Mouse (Mus musculus) retina, postnatal 1 day (tissue): ENCODE results near the gene Med27.

Experiments
- DNase-seq: peaks from one replicate; pipeline ENCODE4 v3.0.0-alpha.2; 2012

Med27 gene

GRCm38 (mm10) chr2:29572811-29573427, 226.3 kb downstream of the Med27 start:
- DNase-seq, result no peak

GRCm38 (mm10) chr2:29573591-29573990, 227.0 kb downstream of the Med27 start:
- DNase-seq, result peak; percentile 83

GRCm38 (mm10) chr2:29574187-29574586, 227.6 kb downstream of the Med27 start:
- DNase-seq, result no peak
